In genomic region chr1:64189471-64189870, GRCm38 (mm10) we compare ENCODE assay signal across 7 mouse cellular contexts.
DNase-seq lines count a peak whose midpoint lies in the region; ATAC-seq and TF ChIP-seq lines count a peak whose summit lies in the region.

No protein-coding gene starts in this region.

- no peak for TF ChIP-seq CTCF in kidney, postnatal 0 days (IDR thresholded peaks at IDR 0.05; ENCODE audit: low read depth)
- no peak for TF ChIP-seq CTCF in midbrain, postnatal 0 days (IDR thresholded peaks at IDR 0.05)

- H3K27ac ChIP-seq in forebrain, embryonic 15.5 days (replicated peaks), result peak overlapping the region; percentile 34; the same call in 1 of the 2 replicates
- H3K27ac ChIP-seq in kidney, postnatal 0 days, result no peak overlapping the region
- peak overlapping the region; percentile 51 for H3K27ac ChIP-seq in midbrain, postnatal 0 days (ENCODE audit: low read depth, low read length)

- peak; percentile 29; the same call in 1 of the 2 replicates for ATAC-seq in forebrain, embryonic 15.5 days (replicated peaks)
- ATAC-seq in kidney, postnatal 0 days (replicated peaks; ENCODE audit: low FRiP score, low read depth), result no peak
- ATAC-seq in midbrain, postnatal 0 days (ENCODE audit: low FRiP score), result 0 out of 2 replicates have a peak, but pooled peaks have one; percentile 39

- H3K36me3 ChIP-seq in forebrain, embryonic 15.5 days, result no peaks in the 10 kb centered on the region
- H3K36me3 ChIP-seq in kidney, postnatal 0 days (ENCODE audit: insufficient read depth, low read length), result no peaks in the 10 kb centered on the region
- H3K36me3 ChIP-seq in midbrain, postnatal 0 days (ENCODE audit: insufficient read depth, low read length), result no peaks in the 10 kb centered on the region

- peaks cover 49% of the 10 kb centered on the region for H3K4me1 ChIP-seq in forebrain, embryonic 15.5 days
- peaks cover 6% of the 10 kb centered on the region for H3K4me1 ChIP-seq in kidney, postnatal 0 days (replicated peaks; ENCODE audit: insufficient read depth, low read length)
- H3K4me1 ChIP-seq in midbrain, postnatal 0 days (ENCODE audit: insufficient read depth, low read length), result peaks cover 3% of the 10 kb centered on the region; the same call in 1 of the 2 replicates

- no peak overlapping the region for H3K9ac ChIP-seq in forebrain, embryonic 15.5 days (replicated peaks)
- H3K9ac ChIP-seq in kidney, postnatal 0 days (ENCODE audit: low read depth, low read length), result no peak overlapping the region
- H3K9ac ChIP-seq in midbrain, postnatal 0 days (replicated peaks; ENCODE audit: low read length, poor library complexity, severe bottlenecking), result no peak overlapping the region

- WGBS in forebrain, embryonic 15.5 days, result 49% methylated on average over 6 of the region's 6 CpGs
- WGBS in kidney, postnatal 0 days, result 41% methylated on average over 6 of the region's 6 CpGs
- 40% methylated on average over 6 of the region's 6 CpGs for WGBS in midbrain, postnatal 0 days

- intact Hi-C loops in left cerebral cortex, postnatal 4 days (cut with DNase I), result no loop called here

- H3K27me3 ChIP-seq in forebrain, embryonic 15.5 days, result no peaks in the 10 kb centered on the region
- no peaks in the 10 kb centered on the region for H3K27me3 ChIP-seq in kidney, postnatal 0 days (ENCODE audit: insufficient read depth, low read length)
- no peaks in the 10 kb centered on the region for H3K27me3 ChIP-seq in midbrain, postnatal 0 days (ENCODE audit: insufficient read depth, low read length)

- H3K4me2 ChIP-seq in forebrain, embryonic 15.5 days (replicated peaks), result no peak overlapping the region
- no peak overlapping the region for H3K4me2 ChIP-seq in kidney, postnatal 0 days (ENCODE audit: low read length)
- no peak overlapping the region for H3K4me2 ChIP-seq in midbrain, postnatal 0 days (ENCODE audit: low read depth, low read length, poor library complexity, severe bottlenecking)

- no peaks in the 10 kb centered on the region for H3K9me3 ChIP-seq in forebrain, embryonic 15.5 days
- H3K9me3 ChIP-seq in kidney, postnatal 0 days (replicated peaks; ENCODE audit: low read length), result no peaks in the 10 kb centered on the region
- no peaks in the 10 kb centered on the region for H3K9me3 ChIP-seq in midbrain, postnatal 0 days (ENCODE audit: low read length)

- peak; percentile 46 for DNase-seq in left cerebral cortex, postnatal 4 days
- no peak for DNase-seq in left cerebral cortex, adult 18-20 months (ENCODE audit: low spot score in 2 of 2)
- DNase-seq in kidney, postnatal 0 days (ENCODE audit: low spot score), result peak; percentile 31
- peak; percentile 37 for DNase-seq in midbrain, postnatal 0 days (ENCODE audit: low spot score)
- no peak for DNase-seq in T-cell, adult 2 months (ENCODE audit: low spot score)
- DNase-seq in adrenal gland, adult 18-20 months (ENCODE audit: low spot score in 2 of 2), result no peak

- H3K4me3 ChIP-seq in forebrain, embryonic 15.5 days, result no peak overlapping the region
- H3K4me3 ChIP-seq in kidney, postnatal 0 days (replicated peaks; ENCODE audit: low read depth, low read length), result no peak overlapping the region
- no peak overlapping the region for H3K4me3 ChIP-seq in midbrain, postnatal 0 days (ENCODE audit: low read depth, low read length)

Comparison
In these comparisons a context has a peak if more than half of its experiments do, and no peak if none do; other contexts are left out.
1. DNase-seq: peak in left cerebral cortex, postnatal 4 days (single experiment), kidney, postnatal 0 days (single experiment) and midbrain, postnatal 0 days (single experiment); none in left cerebral cortex, adult 18-20 months (0 of 2), T-cell, adult 2 months (single experiment) and adrenal gland, adult 18-20 months (0 of 2).